Mouse (Mus musculus): Measurements from ENCODE around the gene Gm136.

The Gm136 gene

DNA sequence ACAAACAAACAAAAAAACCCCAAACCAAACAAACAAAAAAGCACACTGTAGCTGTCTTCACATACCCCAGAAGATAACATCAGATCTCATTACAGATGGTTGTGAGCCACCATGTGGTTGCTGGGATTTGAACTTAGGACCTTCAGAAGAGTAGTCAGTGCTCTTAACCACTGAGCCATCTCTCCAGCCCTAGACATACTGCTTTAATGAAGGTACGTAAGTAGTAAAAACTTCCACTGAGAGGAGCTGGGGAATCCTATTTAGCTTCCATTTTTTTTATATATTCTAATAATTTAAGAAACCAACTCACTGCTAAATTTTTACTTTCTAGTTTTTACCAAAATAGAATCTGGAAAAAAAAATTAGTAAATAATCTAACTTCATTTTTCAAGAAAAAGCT, 41.0 kb downstream of the Gm136 start:
- DNase-seq (ENCODE audit: low spot score in 2 of 2): no peak

DNA sequence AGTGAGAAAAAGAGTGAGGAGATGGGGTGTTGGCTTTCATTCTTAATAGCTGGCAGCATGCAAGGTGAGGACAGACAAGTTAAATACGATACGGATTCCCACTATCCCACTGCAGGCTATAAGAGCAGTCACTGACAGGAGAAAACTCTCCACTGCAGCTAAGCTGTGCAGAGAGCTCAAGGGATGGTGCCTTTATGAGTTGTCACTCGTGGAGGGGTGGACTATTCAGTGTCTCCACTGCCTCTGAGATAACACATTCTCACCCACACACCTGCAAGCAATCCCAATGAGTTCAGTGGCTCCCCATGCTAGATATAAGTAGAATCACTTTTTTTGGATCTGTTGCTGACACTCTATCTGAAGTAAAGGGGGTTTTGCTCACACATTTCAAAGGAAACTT, 47.9 kb downstream of the Gm136 start:
- no peak for DNase-seq (ENCODE audit: low spot score in 2 of 2)

DNA sequence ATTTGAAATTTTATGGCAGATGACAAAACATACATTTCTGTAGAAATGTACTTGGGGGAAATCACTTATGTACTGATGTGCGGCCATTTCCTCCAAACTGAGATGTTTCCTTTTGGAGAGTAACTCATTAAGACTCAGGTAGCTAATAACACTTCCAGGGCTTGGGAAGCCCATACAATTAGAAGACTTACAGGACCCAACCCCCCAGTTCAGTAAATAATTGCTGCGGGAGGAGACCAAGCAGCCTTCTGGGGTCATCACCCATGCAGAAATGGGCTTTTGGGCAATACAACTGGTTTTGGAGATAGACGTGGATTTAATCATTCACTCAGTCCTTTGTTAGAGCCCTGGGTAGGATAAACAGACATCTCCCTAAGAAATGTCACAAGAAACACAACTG, 48.8 kb downstream of the Gm136 start:
- DNase-seq (ENCODE audit: low spot score in 2 of 2): no peak

DNA sequence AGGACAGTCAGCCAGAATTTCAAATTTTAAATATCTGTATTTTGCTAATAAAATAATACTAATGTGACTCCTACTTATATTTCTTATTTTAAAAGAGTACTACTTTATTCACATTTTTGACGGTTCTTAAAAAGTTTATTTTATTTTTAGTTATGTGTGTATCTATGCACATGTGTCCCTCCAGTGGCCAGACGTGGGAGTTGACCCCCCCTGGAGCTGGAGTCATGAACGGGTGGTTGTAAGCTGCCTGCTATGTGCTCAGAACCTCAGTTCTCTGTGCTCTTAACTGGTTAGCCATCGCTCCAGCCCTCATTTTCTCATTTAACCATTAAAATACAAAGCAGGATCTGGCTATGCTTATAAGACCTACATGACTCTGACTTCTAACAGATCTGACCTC, 53.0 kb downstream of the Gm136 start:
- no peak for DNase-seq (ENCODE audit: low spot score in 2 of 2)

DNA sequence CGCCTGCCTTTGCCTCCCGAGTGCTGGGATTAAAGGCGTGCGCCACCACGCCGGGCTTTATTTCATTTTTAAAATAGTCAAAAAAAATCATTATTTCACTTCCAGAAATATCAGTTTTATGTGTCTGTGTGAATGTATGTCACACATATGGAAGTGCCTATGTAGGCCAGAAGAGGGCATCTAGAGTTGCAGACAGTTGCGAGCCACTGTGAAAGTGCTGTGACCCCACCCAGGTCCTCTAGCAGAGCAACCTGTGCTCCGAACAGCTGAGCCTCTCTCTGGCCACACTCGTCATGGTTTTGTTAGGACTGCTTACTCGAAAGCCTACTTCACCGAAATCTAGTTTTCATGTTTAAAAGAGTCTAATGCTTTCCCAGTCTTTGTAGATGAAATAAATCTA, 53.8 kb downstream of the Gm136 start:
- no peak for DNase-seq (ENCODE audit: low spot score in 2 of 2)

DNA sequence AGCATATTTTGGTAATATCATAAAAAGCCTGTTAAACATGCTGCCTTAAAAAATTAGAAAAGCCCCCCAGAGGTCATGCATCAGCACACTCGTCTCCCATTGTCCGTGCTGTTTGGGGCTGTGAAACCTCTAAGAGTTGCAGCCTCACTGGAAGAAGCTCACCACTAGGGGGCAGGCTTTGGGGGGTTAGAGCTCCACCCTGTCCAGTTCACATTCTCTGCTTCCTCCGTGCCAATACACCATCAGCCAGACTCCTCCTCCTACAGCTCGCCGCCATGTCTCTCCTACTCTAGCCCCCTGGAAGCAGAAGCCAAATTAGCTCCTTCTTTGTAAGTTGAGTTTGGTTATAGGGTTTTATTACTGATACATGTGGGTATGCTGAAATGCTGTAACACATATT, 54.5 kb downstream of the Gm136 start:
- DNase-seq (ENCODE audit: low spot score in 2 of 2): no peak

Measured in frontal cortex, postnatal 14 days (tissue).